In genomic region chr9:45282466-45282865, GRCm38 (mm10) we compare ENCODE assay signal across 26 mouse cellular contexts. TPM values are rescaled to one million over a fixed set of nuclear protein-coding genes. Genes with fewer than 3 reads are reported as not detected.
"Had no signal": no experiment of that assay in that cellular context is flagged by ENCODE, and none has a peak within 500 bp of the region (broad histone marks: within the 10 kb centered on the region; RNA-seq: fewer than 3 reads in every experiment).

No protein-coding gene starts in this region.

- H3K9me3 ChIP-seq: limb, embryonic 10.5 days; limb, embryonic 13.5 days; liver, embryonic 12.5 days; liver, embryonic 15.5 days; midbrain, embryonic 10.5 days; midbrain, embryonic 13.5 days; neural tube, embryonic 12.5 days; neural tube, embryonic 15.5 days had no signal

- H3K4me3 ChIP-seq: limb, embryonic 10.5 days; limb, embryonic 13.5 days; liver, embryonic 12.5 days; liver, embryonic 15.5 days; midbrain, embryonic 10.5 days; midbrain, embryonic 13.5 days; neural tube, embryonic 12.5 days; neural tube, embryonic 15.5 days had no signal

- H3K27me3 ChIP-seq: limb, embryonic 13.5 days; liver, embryonic 12.5 days; liver, embryonic 15.5 days; midbrain, embryonic 13.5 days; neural tube, embryonic 12.5 days; neural tube, embryonic 15.5 days had no signal

- ATAC-seq: liver, embryonic 12.5 days; midbrain, embryonic 13.5 days; midbrain, embryonic 16.5 days had no signal

- H3K4me1 ChIP-seq: limb, embryonic 10.5 days; limb, embryonic 13.5 days; liver, embryonic 12.5 days; midbrain, embryonic 10.5 days; midbrain, embryonic 13.5 days; neural tube, embryonic 12.5 days; neural tube, embryonic 15.5 days had no signal

- DNase-seq: kidney, adult 18-20 months; kidney, adult 9 months; kidney, postnatal 14 days; kidney, postnatal 4 days; layer of hippocampus, adult 9-11 months; liver; lung, adult 18-20 months; lung, postnatal 14 days; right cerebral cortex, adult 18-20 months; right cerebral cortex, postnatal 14 days; spleen, adult 18-20 months; thymus, adult 18-20 months; thymus, postnatal 36 days had no signal

- H3K27ac ChIP-seq: limb, embryonic 10.5 days; limb, embryonic 13.5 days; liver, embryonic 12.5 days; liver, embryonic 15.5 days; midbrain, embryonic 10.5 days; midbrain, embryonic 13.5 days; neural tube, embryonic 12.5 days; neural tube, embryonic 15.5 days had no signal

- H3K36me3 ChIP-seq: limb, embryonic 10.5 days; limb, embryonic 13.5 days; liver, embryonic 12.5 days; liver, embryonic 15.5 days; midbrain, embryonic 10.5 days; midbrain, embryonic 13.5 days; neural tube, embryonic 12.5 days; neural tube, embryonic 15.5 days had no signal

RNA-seq across cellular contexts. Expression of gene Tmprss13, which starts 36.4 kb away (rescaled TPM):
- total RNA-seq: layer of hippocampus, adult 18-20 months; layer of hippocampus, postnatal 25 days; left cerebral cortex, adult 18-20 months; left cerebral cortex, postnatal 25 days had no signal
- polyA plus RNA-seq: liver, embryonic 12.5 days; liver, embryonic 15.5 days; midbrain, embryonic 13.5 days; midbrain, embryonic 16.5 days had no signal
